In genomic region chr19:42877653-42878052, GRCm38 (mm10) we compare ENCODE assay signal across 33 mouse cellular contexts.
"Had no signal": no experiment of that assay in that cellular context is flagged by ENCODE, and none has a peak within 500 bp of the region (broad histone marks: within the 10 kb centered on the region; RNA-seq: fewer than 3 reads in every experiment).

No protein-coding gene starts in this region.

- H3K4me3 ChIP-seq: heart, adult 2 months; heart, embryonic 10.5 days; heart, embryonic 12.5 days; heart, embryonic 13.5 days; heart, embryonic 15.5 days; hindbrain, embryonic 10.5 days; hindbrain, embryonic 12.5 days; hindbrain, embryonic 13.5 days; hindbrain, embryonic 15.5 days; intestine, embryonic 15.5 days; layer of hippocampus, adult 2 months; left cerebral cortex, adult 2 months had no signal

- H3K4me1 ChIP-seq: hindbrain, embryonic 12.5 days; hindbrain, embryonic 13.5 days; hindbrain, embryonic 15.5 days; intestine, embryonic 15.5 days had no signal

- DNase-seq: heart, adult 2 months; heart, postnatal 10 days; heart, postnatal 14 days; heart, postnatal 36 days; heart, postnatal 4 days; kidney, adult 11 months; kidney, adult 2 months; kidney, adult 8-10 months; kidney, adult 9 months; kidney, postnatal 10 days; kidney, postnatal 25 days; kidney, postnatal 36 days; kidney, postnatal 4 days; layer of hippocampus, adult 9-11 months; layer of hippocampus, postnatal 36 days had no signal

- H3K36me3 ChIP-seq: heart, embryonic 10.5 days; heart, embryonic 12.5 days; heart, embryonic 13.5 days; heart, embryonic 15.5 days; hindbrain, embryonic 10.5 days; hindbrain, embryonic 12.5 days; hindbrain, embryonic 13.5 days; hindbrain, embryonic 15.5 days; intestine, embryonic 15.5 days had no signal

- H3K9ac ChIP-seq: heart, embryonic 12.5 days; heart, embryonic 13.5 days; heart, embryonic 15.5 days; hindbrain, embryonic 12.5 days; hindbrain, embryonic 13.5 days; hindbrain, embryonic 14.5 days; hindbrain, embryonic 15.5 days; intestine, embryonic 15.5 days had no signal

- H3K27ac ChIP-seq: heart, adult 2 months; heart, embryonic 10.5 days; heart, embryonic 13.5 days; heart, embryonic 15.5 days; hindbrain, embryonic 10.5 days; hindbrain, embryonic 12.5 days; hindbrain, embryonic 13.5 days; hindbrain, embryonic 14.5 days; hindbrain, embryonic 15.5 days; hindbrain, postnatal 0 days; intestine, embryonic 15.5 days; layer of hippocampus, adult 2 months; left cerebral cortex, adult 2 months had no signal

- ATAC-seq: hindbrain, embryonic 16.5 days; hindbrain, postnatal 0 days; inflammation-experienced regulatory T-cells, adult 6 months; intestine, embryonic 15.5 days; intestine, embryonic 16.5 days; intestine, postnatal 0 days had no signal

- H3K9me3 ChIP-seq: heart, embryonic 10.5 days; heart, embryonic 12.5 days; heart, embryonic 13.5 days; heart, embryonic 15.5 days; hindbrain, embryonic 10.5 days; hindbrain, embryonic 12.5 days; hindbrain, embryonic 13.5 days; hindbrain, embryonic 15.5 days; intestine, embryonic 15.5 days had no signal

- H3K27me3 ChIP-seq: heart, embryonic 12.5 days; heart, embryonic 13.5 days; heart, embryonic 15.5 days; hindbrain, embryonic 12.5 days; hindbrain, embryonic 13.5 days; hindbrain, embryonic 15.5 days; intestine, embryonic 15.5 days had no signal

- H3K4me2 ChIP-seq: heart, embryonic 11.5 days; heart, embryonic 12.5 days; heart, embryonic 13.5 days; heart, embryonic 15.5 days; hindbrain, embryonic 12.5 days; hindbrain, embryonic 13.5 days; hindbrain, embryonic 14.5 days; hindbrain, embryonic 15.5 days; intestine, embryonic 15.5 days had no signal
